In the genomic region with DNA sequence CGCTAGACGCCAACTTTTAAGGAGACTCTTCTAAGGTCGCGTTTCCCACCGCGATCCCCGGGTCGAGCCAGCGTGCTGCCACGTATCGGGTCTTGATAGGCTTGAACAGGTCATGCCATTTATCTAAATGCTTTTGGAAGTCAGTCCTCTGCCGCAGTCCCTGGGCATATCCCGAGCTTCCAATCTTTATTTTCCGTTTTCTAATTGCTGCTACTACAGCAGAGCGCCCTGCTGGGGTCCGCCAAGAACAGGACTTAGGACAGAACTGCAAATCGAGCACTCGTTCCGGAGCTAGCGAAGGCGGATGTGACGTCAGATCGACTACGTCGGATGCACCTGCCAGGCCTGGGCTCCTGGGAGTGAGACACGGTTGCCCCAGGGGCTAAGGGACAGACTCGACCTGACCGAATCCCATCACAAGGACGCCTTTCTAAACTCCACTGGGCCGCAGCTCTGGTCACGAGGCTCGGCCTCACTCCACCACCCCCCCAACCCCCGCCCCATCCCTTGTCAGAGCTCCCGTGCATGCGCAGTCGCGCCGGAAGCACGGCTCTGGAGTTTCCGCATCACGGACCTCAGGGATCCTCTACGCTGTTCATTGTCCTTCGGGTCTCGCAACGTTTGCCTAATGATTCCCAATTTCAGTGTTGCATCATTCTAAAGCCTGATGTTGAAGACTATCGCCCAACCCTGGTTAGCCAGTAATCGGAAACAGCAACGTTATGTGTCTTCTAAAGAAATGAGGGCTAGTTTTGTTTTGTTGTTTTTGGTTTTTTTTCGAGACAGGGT, we compare ENCODE assay signal across 8 mouse cellular contexts. TPM values are rescaled to one million over a fixed set of nuclear protein-coding genes. Genes with fewer than 3 reads are reported as not detected.
DNase-seq lines count a peak whose midpoint lies in the region; ATAC-seq and TF ChIP-seq lines count a peak whose summit lies in the region.

No protein-coding gene starts in this region.

- ATAC-seq in embryonic facial prominence, embryonic 14.5 days (ENCODE audit: low read depth), result peak; percentile 96
- ATAC-seq in limb, embryonic 14.5 days (ENCODE audit: low FRiP score, low read depth), result peak; percentile 93
- peak; percentile 97 for ATAC-seq in midbrain, postnatal 0 days (ENCODE audit: low FRiP score)

- 2% methylated on average over 49 of the region's 49 CpGs for WGBS in embryonic facial prominence, embryonic 14.5 days
- WGBS in heart, adult 2 months, result 2% methylated on average over 49 of the region's 49 CpGs
- 2% methylated on average over 49 of the region's 49 CpGs for WGBS in limb, embryonic 14.5 days
- WGBS in midbrain, postnatal 0 days, result 1% methylated on average over 49 of the region's 49 CpGs

- no peaks in the 10 kb centered on the region for H3K9me3 ChIP-seq in embryonic facial prominence, embryonic 14.5 days (ENCODE audit: control insufficient read depth, low read length)
- no peaks in the 10 kb centered on the region for H3K9me3 ChIP-seq in limb, embryonic 14.5 days (ENCODE audit: control insufficient read depth, low read length)
- no peaks in the 10 kb centered on the region for H3K9me3 ChIP-seq in midbrain, postnatal 0 days (ENCODE audit: low read length)

- H3K27me3 ChIP-seq in embryonic facial prominence, embryonic 14.5 days (replicated peaks; ENCODE audit: control insufficient read depth, insufficient read depth, low read length), result no peaks in the 10 kb centered on the region
- no peaks in the 10 kb centered on the region for H3K27me3 ChIP-seq in heart, adult 2 months (ENCODE audit: control insufficient read depth, insufficient read depth, low read length)
- H3K27me3 ChIP-seq in limb, embryonic 14.5 days (ENCODE audit: control insufficient read depth, insufficient read depth, low read length), result no peaks in the 10 kb centered on the region
- H3K27me3 ChIP-seq in midbrain, postnatal 0 days (ENCODE audit: insufficient read depth, low read length), result no peaks in the 10 kb centered on the region

- peak overlapping the region; percentile 87 for H3K27ac ChIP-seq in embryonic facial prominence, embryonic 14.5 days (replicated peaks; ENCODE audit: low read depth, low read length)
- H3K27ac ChIP-seq in heart, adult 2 months, result peak overlapping the region; percentile 99
- H3K27ac ChIP-seq in limb, embryonic 14.5 days (replicated peaks; ENCODE audit: low read depth, low read length), result peak overlapping the region; percentile 93
- peak overlapping the region; percentile 97 for H3K27ac ChIP-seq in midbrain, postnatal 0 days (ENCODE audit: low read depth, low read length)

- H3K36me3 ChIP-seq in embryonic facial prominence, embryonic 14.5 days (ENCODE audit: control insufficient read depth, insufficient read depth, low read length), result peaks cover 15% of the 10 kb centered on the region
- H3K36me3 ChIP-seq in heart, adult 2 months (ENCODE audit: control insufficient read depth, insufficient read depth, low read length), result no peaks in the 10 kb centered on the region
- peaks cover 17% of the 10 kb centered on the region for H3K36me3 ChIP-seq in limb, embryonic 14.5 days (ENCODE audit: control insufficient read depth, insufficient read depth, low read length)
- 0 out of 2 replicates have a peak, but pooled peaks cover 1% of the 10 kb centered on the region for H3K36me3 ChIP-seq in midbrain, postnatal 0 days (ENCODE audit: insufficient read depth, low read length)

- no peaks in the 10 kb centered on the region for H3K79me2 ChIP-seq in heart, adult 2 months (replicated peaks; ENCODE audit: control insufficient read depth, insufficient read depth, low read length)

- peak; percentile 77 for TF ChIP-seq EP300 in heart, adult 2 months (IDR thresholded peaks at IDR 0.05; ENCODE audit: insufficient read depth, low read depth, low read length)

- H3K4me3 ChIP-seq in embryonic facial prominence, embryonic 14.5 days (ENCODE audit: low read depth, low read length), result peak overlapping the region; percentile 43
- H3K4me3 ChIP-seq in heart, adult 2 months, result peak overlapping the region; percentile 82
- peak overlapping the region; percentile 56 for H3K4me3 ChIP-seq in limb, embryonic 14.5 days (replicated peaks; ENCODE audit: low read length)
- peak overlapping the region; percentile 48 for H3K4me3 ChIP-seq in midbrain, postnatal 0 days (ENCODE audit: low read depth, low read length)

- TF ChIP-seq POLR2A in heart, adult 2 months (IDR thresholded peaks at IDR 0.05; ENCODE audit: insufficient read depth, low read depth, low read length), result peak; percentile 92
- TF ChIP-seq POLR2A in limb, embryonic 14.5 days (IDR thresholded peaks at IDR 0.05; ENCODE audit: borderline replicate concordance, extremely low read depth, insufficient read depth, insufficient read length), result no peak; the same call in 1 of the 2 replicates

- peak overlapping the region; percentile 60 for H3K9ac ChIP-seq in embryonic facial prominence, embryonic 14.5 days (ENCODE audit: low read depth, low read length)
- peak overlapping the region; percentile 53 for H3K9ac ChIP-seq in heart, adult 2 months (ENCODE audit: low read depth, low read length)
- H3K9ac ChIP-seq in limb, embryonic 14.5 days (ENCODE audit: low read depth, low read length, severe bottlenecking), result peak overlapping the region; percentile 58
- H3K9ac ChIP-seq in midbrain, postnatal 0 days (replicated peaks; ENCODE audit: low read length, poor library complexity, severe bottlenecking), result peak overlapping the region; percentile 77

- peak; percentile 83 for DNase-seq in 3T3-L1 (ENCODE audit: low read depth, low spot score)
- peak; percentile 74 to 80 for DNase-seq in adrenal gland, postnatal 4 days (ENCODE audit: low spot score in 2 of 2)
- peak; percentile 95 for DNase-seq in embryonic facial prominence, embryonic 14.5 days (ENCODE audit: low spot score)
- DNase-seq in heart, adult 2 months, result peak; percentile 92 to 94
- DNase-seq in kidney, adult 9 months, result peak; percentile 95
- DNase-seq in limb, embryonic 14.5 days (ENCODE audit: low spot score), result peak; percentile 90
- peak; percentile 96 for DNase-seq in midbrain, postnatal 0 days (ENCODE audit: low spot score)
- DNase-seq in spleen, postnatal 14 days (ENCODE audit: low spot score in 2 of 2), result peak; percentile 73 to 82

- intact Hi-C loops in heart, adult 2 months (cut with DNase I), result loop anchor here (5.0 kb wide), 1 partner anchor 59 kb away; the partner anchor contains the start of genes Aph1a and BC028528

- H3K4me1 ChIP-seq in embryonic facial prominence, embryonic 14.5 days (ENCODE audit: control insufficient read depth, insufficient read depth, low read length), result peaks cover 2% of the 10 kb centered on the region; the same call in 1 of the 2 replicates
- H3K4me1 ChIP-seq in heart, adult 2 months (ENCODE audit: control insufficient read depth, insufficient read depth, low read length), result peaks cover 1% of the 10 kb centered on the region; the same call in 1 of the 2 replicates
- no peaks in the 10 kb centered on the region for H3K4me1 ChIP-seq in limb, embryonic 14.5 days (ENCODE audit: control insufficient read depth, insufficient read depth, low read length)
- no peaks in the 10 kb centered on the region for H3K4me1 ChIP-seq in midbrain, postnatal 0 days (ENCODE audit: insufficient read depth, low read length)

- peak overlapping the region; percentile 52 for H3K4me2 ChIP-seq in embryonic facial prominence, embryonic 14.5 days (ENCODE audit: low read depth, low read length)
- H3K4me2 ChIP-seq in limb, embryonic 14.5 days (replicated peaks; ENCODE audit: low read depth, low read length, severe bottlenecking), result peak overlapping the region; percentile 66
- peak overlapping the region; percentile 50 for H3K4me2 ChIP-seq in midbrain, postnatal 0 days (ENCODE audit: low read depth, low read length, poor library complexity, severe bottlenecking)

- TF ChIP-seq CTCF in heart, adult 2 months (IDR thresholded peaks at IDR 0.05), result no peak
- TF ChIP-seq CTCF in midbrain, postnatal 0 days (IDR thresholded peaks at IDR 0.05), result no peak

RNA-seq across cellular contexts. Expression of gene Anp32e, which starts 21.9 kb away (rescaled TPM):
- 100 to 1,000 TPM; 145 to 146 TPM for total RNA-seq in adrenal gland, postnatal 4 days (2021)
- 62.6 and 64.2 TPM in 2 replicates for polyA plus RNA-seq in embryonic facial prominence, embryonic 14.5 days (2014; fragmentation: Nextera tagmentation; extraction: Ambion mirVana)
- total RNA-seq in heart, adult 2 months (2021), result 10 to 100 TPM; 83.0 to 90.9 TPM
- polyA plus RNA-seq in heart, adult 2 months (2012; rRNA removed), result 15.5 and 29.9 TPM in 2 replicates
- polyA plus RNA-seq in limb, embryonic 14.5 days (2012; rRNA removed), result 97.0 and 137 TPM in 2 replicates
- 55.0 and 66.2 TPM in 2 replicates for polyA plus RNA-seq in limb, embryonic 14.5 days (2014; fragmentation: Nextera tagmentation; extraction: Ambion mirVana)
- total RNA-seq in midbrain, postnatal 0 days (2014; rRNA removed), result 24.7 and 27.5 TPM in 2 replicates
- polyA plus RNA-seq in midbrain, postnatal 0 days (2015; fragmentation: Nextera tagmentation; extraction: Ambion mirVana), result 70.9 and 86.9 TPM in 2 replicates

RNA-seq across cellular contexts. Expression of gene Plekho1, which starts 44.8 kb away (rescaled TPM):
- 10 to 100 TPM; 38.5 to 41.6 TPM for total RNA-seq in adrenal gland, postnatal 4 days (2021)
- 40.5 and 43.2 TPM in 2 replicates for polyA plus RNA-seq in embryonic facial prominence, embryonic 14.5 days (2014; fragmentation: Nextera tagmentation; extraction: Ambion mirVana)
- 10 to 100 TPM; 65.4 to 67.5 TPM for total RNA-seq in heart, adult 2 months (2021)
- 82.8 and 110 TPM in 2 replicates for polyA plus RNA-seq in heart, adult 2 months (2012; rRNA removed)
- polyA plus RNA-seq in limb, embryonic 14.5 days (2012; rRNA removed), result 115 and 120 TPM in 2 replicates
- polyA plus RNA-seq in limb, embryonic 14.5 days (2014; fragmentation: Nextera tagmentation; extraction: Ambion mirVana), result 38.0 and 47.8 TPM in 2 replicates
- 52.5 and 62.7 TPM in 2 replicates for total RNA-seq in midbrain, postnatal 0 days (2014; rRNA removed)
- polyA plus RNA-seq in midbrain, postnatal 0 days (2015; fragmentation: Nextera tagmentation; extraction: Ambion mirVana), result 37.3 and 41.2 TPM in 2 replicates

RNA-seq across cellular contexts. Expression of gene Car14, which starts 46.5 kb away (rescaled TPM):
- 1 to 10 TPM; 2.3 to 2.5 TPM for total RNA-seq in adrenal gland, postnatal 4 days (2021)
- 3.7 and 5.6 TPM in 2 replicates for polyA plus RNA-seq in embryonic facial prominence, embryonic 14.5 days (2014; fragmentation: Nextera tagmentation; extraction: Ambion mirVana)
- total RNA-seq in heart, adult 2 months (2021), result 100 to 1,000 TPM; 146 to 208 TPM
- 227 and 279 TPM in 2 replicates for polyA plus RNA-seq in heart, adult 2 months (2012; rRNA removed)
- polyA plus RNA-seq in limb, embryonic 14.5 days (2012; rRNA removed), result 11.3 and 14.9 TPM in 2 replicates
- polyA plus RNA-seq in limb, embryonic 14.5 days (2014; fragmentation: Nextera tagmentation; extraction: Ambion mirVana), result 11.5 and 16.4 TPM in 2 replicates
- total RNA-seq in midbrain, postnatal 0 days (2014; rRNA removed), result 5.1 and 8.0 TPM in 2 replicates
- 6.8 and 7.5 TPM in 2 replicates for polyA plus RNA-seq in midbrain, postnatal 0 days (2015; fragmentation: Nextera tagmentation; extraction: Ambion mirVana)

RNA-seq across cellular contexts. Expression of gene Aph1a, which starts 57.2 kb away (rescaled TPM):
- 100 to 1,000 TPM; 156 to 163 TPM for total RNA-seq in adrenal gland, postnatal 4 days (2021)
- 36.6 and 39.5 TPM in 2 replicates for polyA plus RNA-seq in embryonic facial prominence, embryonic 14.5 days (2014; fragmentation: Nextera tagmentation; extraction: Ambion mirVana)
- total RNA-seq in heart, adult 2 months (2021), result 100 to 1,000 TPM in 1 of 2 experiments, 10 to 100 TPM in 1; 99.9 to 121 TPM
- 98.7 and 120 TPM in 2 replicates for polyA plus RNA-seq in heart, adult 2 months (2012; rRNA removed)
- polyA plus RNA-seq in limb, embryonic 14.5 days (2012; rRNA removed), result 116 and 150 TPM in 2 replicates
- polyA plus RNA-seq in limb, embryonic 14.5 days (2014; fragmentation: Nextera tagmentation; extraction: Ambion mirVana), result 35.8 and 36.1 TPM in 2 replicates
- 67.5 and 71.6 TPM in 2 replicates for total RNA-seq in midbrain, postnatal 0 days (2014; rRNA removed)
- polyA plus RNA-seq in midbrain, postnatal 0 days (2015; fragmentation: Nextera tagmentation; extraction: Ambion mirVana), result 39.0 and 45.2 TPM in 2 replicates

RNA-seq across cellular contexts. Expression of gene BC028528, which starts 59.2 kb away (rescaled TPM):
- 10 to 100 TPM; 21.3 to 21.5 TPM for total RNA-seq in adrenal gland, postnatal 4 days (2021)
- polyA plus RNA-seq in embryonic facial prominence, embryonic 14.5 days (2014; fragmentation: Nextera tagmentation; extraction: Ambion mirVana), result 19.3 and 20.1 TPM in 2 replicates
- 1 to 10 TPM; 8.5 to 9.0 TPM for total RNA-seq in heart, adult 2 months (2021)
- polyA plus RNA-seq in heart, adult 2 months (2012; rRNA removed), result 14.5 and 29.8 TPM in 2 replicates
- polyA plus RNA-seq in limb, embryonic 14.5 days (2012; rRNA removed), result 16.6 and 20.6 TPM in 2 replicates
- polyA plus RNA-seq in limb, embryonic 14.5 days (2014; fragmentation: Nextera tagmentation; extraction: Ambion mirVana), result 16.6 and 21.1 TPM in 2 replicates
- total RNA-seq in midbrain, postnatal 0 days (2014; rRNA removed), result 6.5 and 27.7 TPM in 2 replicates
- polyA plus RNA-seq in midbrain, postnatal 0 days (2015; fragmentation: Nextera tagmentation; extraction: Ambion mirVana), result 14.6 and 18.8 TPM in 2 replicates

Comparison
In these comparisons a context has a peak if more than half of its experiments do, and no peak if none do; other contexts are left out.
1. Peak in every context shown above with its lines: DNase-seq, ATAC-seq, H3K4me3 ChIP-seq and H3K27ac ChIP-seq.
2. RNA of gene Car14, which starts 46.5 kb away (polyA plus RNA-seq): 227 to 279 TPM in heart, adult 2 months; 11.3 to 16.4 TPM in limb, embryonic 14.5 days, 6.8 to 7.5 TPM in midbrain, postnatal 0 days and 3.7 to 5.6 TPM in embryonic facial prominence, embryonic 14.5 days; every median in the first group is over 10 times any median in the second.